Mouse (Mus musculus): ENCODE data around the gene B2m.

Gene B2m

DNA sequence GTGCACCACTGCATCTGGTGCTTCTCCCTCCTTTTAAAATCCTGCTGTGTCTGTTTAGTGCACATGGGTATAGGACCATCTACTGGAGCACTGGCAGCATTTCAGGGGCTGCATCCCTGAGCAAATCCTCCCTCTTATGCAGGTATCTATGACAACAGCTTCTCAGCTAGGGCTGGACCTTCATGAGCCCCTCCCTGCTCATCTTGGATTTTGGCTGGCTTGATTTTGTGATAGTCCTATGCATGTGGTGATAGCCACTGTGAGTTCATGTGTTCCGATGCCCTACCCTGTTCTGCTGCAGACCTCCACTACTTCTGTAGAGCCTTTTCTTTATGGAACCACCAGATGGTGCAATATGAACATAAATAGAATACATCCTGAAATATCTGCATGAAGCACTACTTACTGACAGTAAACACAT, 47.0 kb downstream of the B2m start:
- DNase-seq (ENCODE audit: low spot score in 2 of 2): no peak

DNA sequence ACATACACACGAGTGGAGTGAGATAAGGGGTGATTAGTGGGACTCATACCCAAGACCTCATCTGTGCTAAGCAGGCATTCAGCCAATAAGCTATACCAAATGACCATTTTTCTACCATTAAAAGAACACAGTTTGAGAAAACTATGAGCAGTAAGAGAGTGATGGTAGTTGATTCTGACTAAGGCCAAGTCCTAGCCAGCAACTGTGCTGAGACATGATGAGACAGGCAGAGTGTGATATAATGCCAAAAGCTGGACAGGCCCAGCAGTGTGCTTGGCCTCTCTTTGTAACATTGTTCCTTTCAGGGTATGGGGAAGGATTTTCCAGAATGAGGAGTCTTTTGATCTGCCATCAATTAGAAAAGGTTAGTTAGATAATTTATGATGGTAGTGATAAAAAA, 54.0 kb downstream of the B2m start:
- DNase-seq (ENCODE audit: low spot score in 2 of 2): no peak
